Mouse (Mus musculus): ENCODE measurements around the gene Macf1. TPM values are rescaled to one million over a fixed set of nuclear protein-coding genes. Genes with fewer than 3 reads are reported as not detected.
"Not testable (repeated sequence)": the region's sequence is repeated elsewhere in the genome, so short reads cannot be mapped to it uniquely, and the experiment has no call there.

The Macf1 gene
- polyA plus RNA-seq, 1 experiment from 2014 or later: 28.9 TPM

- Histone ChIP-seq H3K4me1 (replicated peaks; ENCODE audit: control insufficient read depth, insufficient read depth) (no peaks in the 10 kb centered on the region; the same call in 1 of the 2 replicates), H3K4me3 (ENCODE audit: low read depth, low read length) (no peak overlapping the region), H3K4me2 (replicated peaks; ENCODE audit: low read depth) (no peak overlapping the region; the same call in 1 of the 2 replicates), H3K27me3 (ENCODE audit: control insufficient read depth, insufficient read depth, low read length) (no peaks in the 10 kb centered on the region), H3K27ac (replicated peaks) (no peak overlapping the region), H3K36me3 (ENCODE audit: control insufficient read depth, insufficient read depth, low read length) (no peaks in the 10 kb centered on the region), H3K9ac (ENCODE audit: low read length) (peak overlapping the region; percentile 18; the same call in 1 of the 2 replicates), H3K9me3 (ENCODE audit: control insufficient read depth, low read length) (no peaks in the 10 kb centered on the region)
- DNase-seq (ENCODE audit: low spot score): no peak
- WGBS: 74% methylated on average over 5 of the region's 5 CpGs
- no peak for TF ChIP-seq EP300 (optimal IDR thresholded peaks at IDR 0.05)
- no peak for TF ChIP-seq CTCF (IDR thresholded peaks at IDR 0.05; ENCODE audit: low read depth)
- no peak for ATAC-seq (ENCODE audit: low FRiP score, low TSS enrichment)
These were observed 159.4 kb downstream of the Macf1 start for GRCm38 (mm10) chr4:123524746-123525145.

GRCm38 (mm10) chr4:123520123-123520522, 164.0 kb downstream of the Macf1 start:
- not testable (repeated sequence) for H3K4me3 ChIP-seq (ENCODE audit: low read depth, low read length); H3K36me3 ChIP-seq (ENCODE audit: control insufficient read depth, insufficient read depth, low read length); H3K9me3 ChIP-seq (ENCODE audit: control insufficient read depth, low read length); H3K9ac ChIP-seq (ENCODE audit: low read length); H3K4me2 ChIP-seq (replicated peaks; ENCODE audit: low read depth); H3K4me1 ChIP-seq (replicated peaks; ENCODE audit: control insufficient read depth, insufficient read depth); ATAC-seq (ENCODE audit: low FRiP score, low TSS enrichment); DNase-seq (ENCODE audit: low spot score); H3K27ac ChIP-seq (replicated peaks); H3K27me3 ChIP-seq (ENCODE audit: control insufficient read depth, insufficient read depth, low read length)
- 90% methylated on average over 5 of the region's 5 CpGs for WGBS
- peak; percentile 17; the same call in 1 of the 2 replicates for TF ChIP-seq CTCF (IDR thresholded peaks at IDR 0.05; ENCODE audit: low read depth)

- peaks cover 10% of the 10 kb centered on the region; the same call in 1 of the 2 replicates for H3K36me3 ChIP-seq (ENCODE audit: control insufficient read depth, insufficient read depth, low read length)
- H3K27me3 ChIP-seq (ENCODE audit: control insufficient read depth, insufficient read depth, low read length): no peaks in the 10 kb centered on the region
- H3K4me1 ChIP-seq (replicated peaks; ENCODE audit: control insufficient read depth, insufficient read depth): no peaks in the 10 kb centered on the region
- TF ChIP-seq CTCF (IDR thresholded peaks at IDR 0.05; ENCODE audit: low read depth) (no peak), EP300 (optimal IDR thresholded peaks at IDR 0.05) (no peak)
- DNase-seq (ENCODE audit: low spot score): no peak
- H3K27ac ChIP-seq (replicated peaks): no peak overlapping the region
- 37% methylated on average over 1 of the region's 1 CpGs for WGBS
- H3K9me3 ChIP-seq (ENCODE audit: control insufficient read depth, low read length): no peaks in the 10 kb centered on the region
- no peak overlapping the region for H3K4me3 ChIP-seq (ENCODE audit: low read depth, low read length)
- no peak overlapping the region for H3K4me2 ChIP-seq (replicated peaks; ENCODE audit: low read depth)
- H3K9ac ChIP-seq (ENCODE audit: low read length): no peak overlapping the region
- no peak for ATAC-seq (ENCODE audit: low FRiP score, low TSS enrichment)
These were observed 168.5 kb downstream of the Macf1 start for GRCm38 (mm10) chr4:123515673-123516072.

GRCm38 (mm10) chr4:123510201-123510600, 174.0 kb downstream of the Macf1 start:
- no peak overlapping the region for H3K4me2 ChIP-seq (replicated peaks; ENCODE audit: low read depth)
- DNase-seq (ENCODE audit: low spot score) (no peak), ATAC-seq (ENCODE audit: low FRiP score, low TSS enrichment) (no peak)
- no peak overlapping the region for H3K27ac ChIP-seq (replicated peaks)
- no peak for TF ChIP-seq EP300 (optimal IDR thresholded peaks at IDR 0.05)
- TF ChIP-seq CTCF (IDR thresholded peaks at IDR 0.05; ENCODE audit: low read depth): no peak
- H3K9ac ChIP-seq (ENCODE audit: low read length): no peak overlapping the region
- H3K36me3 ChIP-seq (ENCODE audit: control insufficient read depth, insufficient read depth, low read length): peaks cover 27% of the 10 kb centered on the region
- no peaks in the 10 kb centered on the region for H3K27me3 ChIP-seq (ENCODE audit: control insufficient read depth, insufficient read depth, low read length)
- H3K4me1 ChIP-seq (replicated peaks; ENCODE audit: control insufficient read depth, insufficient read depth): no peaks in the 10 kb centered on the region
- H3K4me3 ChIP-seq (ENCODE audit: low read depth, low read length): no peak overlapping the region
- 47% methylated on average over 1 of the region's 1 CpGs for WGBS
- H3K9me3 ChIP-seq (ENCODE audit: control insufficient read depth, low read length): no peaks in the 10 kb centered on the region

- no peak for TF ChIP-seq CTCF (IDR thresholded peaks at IDR 0.05; ENCODE audit: low read depth)
- TF ChIP-seq EP300 (optimal IDR thresholded peaks at IDR 0.05): no peak
- H3K27ac ChIP-seq (replicated peaks): no peak overlapping the region
- peaks cover 25% of the 10 kb centered on the region for H3K36me3 ChIP-seq (ENCODE audit: control insufficient read depth, insufficient read depth, low read length)
- DNase-seq (ENCODE audit: low spot score) (no peak), ATAC-seq (ENCODE audit: low FRiP score, low TSS enrichment) (no peak)
- H3K4me1 ChIP-seq (replicated peaks; ENCODE audit: control insufficient read depth, insufficient read depth): no peaks in the 10 kb centered on the region
- H3K9me3 ChIP-seq (ENCODE audit: control insufficient read depth, low read length): no peaks in the 10 kb centered on the region
- no peaks in the 10 kb centered on the region for H3K27me3 ChIP-seq (ENCODE audit: control insufficient read depth, insufficient read depth, low read length)
- 76% methylated on average over 3 of the region's 3 CpGs for WGBS
- H3K4me2 ChIP-seq (replicated peaks; ENCODE audit: low read depth): no peak overlapping the region
- H3K4me3 ChIP-seq (ENCODE audit: low read depth, low read length): no peak overlapping the region
- no peak overlapping the region for H3K9ac ChIP-seq (ENCODE audit: low read length)
These were observed 195.1 kb downstream of the Macf1 start for GRCm38 (mm10) chr4:123489086-123489485.

- H3K9me3 ChIP-seq (ENCODE audit: control insufficient read depth, low read length): no peaks in the 10 kb centered on the region
- peaks cover 14% of the 10 kb centered on the region; the same call in 1 of the 2 replicates for H3K36me3 ChIP-seq (ENCODE audit: control insufficient read depth, insufficient read depth, low read length)
- H3K4me2 ChIP-seq (replicated peaks; ENCODE audit: low read depth): no peak overlapping the region
- 80% methylated on average over 4 of the region's 4 CpGs for WGBS
- no peak for DNase-seq (ENCODE audit: low spot score)
- no peak for ATAC-seq (ENCODE audit: low FRiP score, low TSS enrichment)
- peak overlapping the region; percentile 49; the same call in 1 of the 2 replicates for H3K27ac ChIP-seq (replicated peaks)
- H3K4me3 ChIP-seq (ENCODE audit: low read depth, low read length): no peak overlapping the region
- H3K9ac ChIP-seq (ENCODE audit: low read length): no peak overlapping the region
- no peak for TF ChIP-seq EP300 (optimal IDR thresholded peaks at IDR 0.05)
- TF ChIP-seq CTCF (IDR thresholded peaks at IDR 0.05; ENCODE audit: low read depth): no peak
- no peaks in the 10 kb centered on the region for H3K4me1 ChIP-seq (replicated peaks; ENCODE audit: control insufficient read depth, insufficient read depth)
- H3K27me3 ChIP-seq (ENCODE audit: control insufficient read depth, insufficient read depth, low read length): no peaks in the 10 kb centered on the region
These were observed 204.2 kb downstream of the Macf1 start for GRCm38 (mm10) chr4:123479991-123480390.

Data from stomach, postnatal 0 days (tissue).